Mouse (Mus musculus): Measurements from ENCODE around the gene Slc25a13. TPM values are rescaled to one million over a fixed set of nuclear protein-coding genes. Genes with fewer than 3 reads are reported as not detected.
A peak's percentile ranks its signal among the peaks of the same experiment; 100 is the strongest.

Slc25a13 gene
- polyA plus RNA-seq, 1 experiment from 2014 or later: 54.3 TPM

GRCm38 (mm10) chr6:6196527-6196926 lies 20.4 kb downstream of the Slc25a13 start:
- Histone ChIP-seq H3K27me3 (ENCODE audit: control insufficient read depth, insufficient read depth, low read length) (no peaks in the 10 kb centered on the region), H3K9ac (ENCODE audit: low read length) (no peak overlapping the region), H3K4me1 (ENCODE audit: control insufficient read depth, insufficient read depth, low read length) (peaks cover 5% of the 10 kb centered on the region), H3K36me3 (ENCODE audit: control insufficient read depth, insufficient read depth) (peaks cover 4% of the 10 kb centered on the region), H3K4me2 (ENCODE audit: low read depth, low read length) (no peak overlapping the region), H3K27ac (ENCODE audit: low read length) (no peak overlapping the region), H3K9me3 (replicated peaks; ENCODE audit: control insufficient read depth, low read length) (no peaks in the 10 kb centered on the region), H3K4me3 (ENCODE audit: low read length) (no peak overlapping the region)
- WGBS: 75% methylated on average over 4 of the region's 4 CpGs
- ATAC-seq (replicated peaks; ENCODE audit: extremely low read depth, insufficient read depth, low FRiP score): no peak

GRCm38 (mm10) chr6:6194831-6195230 lies 22.1 kb downstream of the Slc25a13 start:
- H3K4me3 ChIP-seq (ENCODE audit: low read length): no peak overlapping the region
- 79% methylated on average over 6 of the region's 6 CpGs for WGBS
- no peaks in the 10 kb centered on the region for H3K9me3 ChIP-seq (replicated peaks; ENCODE audit: control insufficient read depth, low read length)
- H3K27ac ChIP-seq (ENCODE audit: low read length): no peak overlapping the region
- H3K27me3 ChIP-seq (ENCODE audit: control insufficient read depth, insufficient read depth, low read length): no peaks in the 10 kb centered on the region
- peaks cover 5% of the 10 kb centered on the region for H3K4me1 ChIP-seq (ENCODE audit: control insufficient read depth, insufficient read depth, low read length)
- H3K4me2 ChIP-seq (ENCODE audit: low read depth, low read length): no peak overlapping the region
- no peaks in the 10 kb centered on the region for H3K36me3 ChIP-seq (ENCODE audit: control insufficient read depth, insufficient read depth)
- H3K9ac ChIP-seq (ENCODE audit: low read length): no peak overlapping the region
- no peak for ATAC-seq (replicated peaks; ENCODE audit: extremely low read depth, insufficient read depth, low FRiP score)

GRCm38 (mm10) chr6:6193906-6194305 lies 23.1 kb downstream of the Slc25a13 start:
- no peaks in the 10 kb centered on the region for H3K27me3 ChIP-seq (ENCODE audit: control insufficient read depth, insufficient read depth, low read length)
- H3K9ac ChIP-seq (ENCODE audit: low read length): no peak overlapping the region
- H3K4me1 ChIP-seq (ENCODE audit: control insufficient read depth, insufficient read depth, low read length): no peaks in the 10 kb centered on the region; the same call in 1 of the 2 replicates
- no peaks in the 10 kb centered on the region for H3K36me3 ChIP-seq (ENCODE audit: control insufficient read depth, insufficient read depth)
- 69% methylated on average over 13 of the region's 13 CpGs for WGBS
- no peak overlapping the region for H3K4me3 ChIP-seq (ENCODE audit: low read length)
- no peak overlapping the region for H3K4me2 ChIP-seq (ENCODE audit: low read depth, low read length)
- no peak for ATAC-seq (replicated peaks; ENCODE audit: extremely low read depth, insufficient read depth, low FRiP score)
- H3K9me3 ChIP-seq (replicated peaks; ENCODE audit: control insufficient read depth, low read length): no peaks in the 10 kb centered on the region
- no peak overlapping the region for H3K27ac ChIP-seq (ENCODE audit: low read length)

GRCm38 (mm10) chr6:6192413-6192812 lies 24.6 kb downstream of the Slc25a13 start:
- Histone ChIP-seq H3K9me3 (replicated peaks; ENCODE audit: control insufficient read depth, low read length) (no peaks in the 10 kb centered on the region), H3K4me2 (ENCODE audit: low read depth, low read length) (no peak overlapping the region), H3K36me3 (ENCODE audit: control insufficient read depth, insufficient read depth) (no peaks in the 10 kb centered on the region), H3K4me3 (ENCODE audit: low read length) (no peak overlapping the region), H3K4me1 (ENCODE audit: control insufficient read depth, insufficient read depth, low read length) (no peaks in the 10 kb centered on the region; the same call in 1 of the 2 replicates), H3K27ac (ENCODE audit: low read length) (no peak overlapping the region), H3K27me3 (ENCODE audit: control insufficient read depth, insufficient read depth, low read length) (no peaks in the 10 kb centered on the region), H3K9ac (ENCODE audit: low read length) (no peak overlapping the region)
- no peak for ATAC-seq (replicated peaks; ENCODE audit: extremely low read depth, insufficient read depth, low FRiP score)
- 75% methylated on average over 7 of the region's 7 CpGs for WGBS

GRCm38 (mm10) chr6:6191596-6192337 lies 25.2 kb downstream of the Slc25a13 start:
- ATAC-seq (replicated peaks; ENCODE audit: extremely low read depth, insufficient read depth, low FRiP score): no peak
- Histone ChIP-seq H3K9ac (ENCODE audit: low read length) (no peak overlapping the region), H3K27me3 (ENCODE audit: control insufficient read depth, insufficient read depth, low read length) (no peaks in the 10 kb centered on the region), H3K9me3 (replicated peaks; ENCODE audit: control insufficient read depth, low read length) (no peaks in the 10 kb centered on the region), H3K4me2 (ENCODE audit: low read depth, low read length) (no peak overlapping the region), H3K27ac (ENCODE audit: low read length) (no peak overlapping the region), H3K36me3 (ENCODE audit: control insufficient read depth, insufficient read depth) (no peaks in the 10 kb centered on the region), H3K4me3 (ENCODE audit: low read length) (no peak overlapping the region), H3K4me1 (ENCODE audit: control insufficient read depth, insufficient read depth, low read length) (no peaks in the 10 kb centered on the region; the same call in 1 of the 2 replicates)
- 85% methylated on average over 8 of the region's 8 CpGs for WGBS

- WGBS: 87% methylated on average over 6 of the region's 6 CpGs
- Histone ChIP-seq H3K4me2 (ENCODE audit: low read depth, low read length) (no peak overlapping the region), H3K27ac (ENCODE audit: low read length) (no peak overlapping the region), H3K9me3 (replicated peaks; ENCODE audit: control insufficient read depth, low read length) (no peaks in the 10 kb centered on the region), H3K4me3 (ENCODE audit: low read length) (no peak overlapping the region), H3K36me3 (ENCODE audit: control insufficient read depth, insufficient read depth) (no peaks in the 10 kb centered on the region), H3K27me3 (ENCODE audit: control insufficient read depth, insufficient read depth, low read length) (no peaks in the 10 kb centered on the region), H3K4me1 (ENCODE audit: control insufficient read depth, insufficient read depth, low read length) (peaks cover 4% of the 10 kb centered on the region), H3K9ac (ENCODE audit: low read length) (no peak overlapping the region)
- no peak for ATAC-seq (replicated peaks; ENCODE audit: extremely low read depth, insufficient read depth, low FRiP score)
Observed at GRCm38 (mm10) chr6:6188970-6189369, 28.0 kb downstream of the Slc25a13 start.

GRCm38 (mm10) chr6:6186468-6186867 lies 30.5 kb downstream of the Slc25a13 start:
- peaks cover 16% of the 10 kb centered on the region for H3K4me1 ChIP-seq (ENCODE audit: control insufficient read depth, insufficient read depth, low read length)
- peak overlapping the region; percentile 59 for H3K27ac ChIP-seq (ENCODE audit: low read length)
- H3K4me3 ChIP-seq (ENCODE audit: low read length): no peak overlapping the region
- no peaks in the 10 kb centered on the region for H3K9me3 ChIP-seq (replicated peaks; ENCODE audit: control insufficient read depth, low read length)
- no peak overlapping the region for H3K9ac ChIP-seq (ENCODE audit: low read length)
- no peaks in the 10 kb centered on the region for H3K36me3 ChIP-seq (ENCODE audit: control insufficient read depth, insufficient read depth)
- H3K27me3 ChIP-seq (ENCODE audit: control insufficient read depth, insufficient read depth, low read length): no peaks in the 10 kb centered on the region
- 76% methylated on average over 4 of the region's 4 CpGs for WGBS
- ATAC-seq (replicated peaks; ENCODE audit: extremely low read depth, insufficient read depth, low FRiP score): no peak
- peak overlapping the region; percentile 18; the same call in 1 of the 2 replicates for H3K4me2 ChIP-seq (ENCODE audit: low read depth, low read length)

- H3K4me2 ChIP-seq (ENCODE audit: low read depth, low read length): peak overlapping the region; percentile 43
- H3K4me3 ChIP-seq (ENCODE audit: low read length): no peak overlapping the region
- no peaks in the 10 kb centered on the region for H3K9me3 ChIP-seq (replicated peaks; ENCODE audit: control insufficient read depth, low read length)
- H3K4me1 ChIP-seq (ENCODE audit: control insufficient read depth, insufficient read depth, low read length): peaks cover 16% of the 10 kb centered on the region
- H3K36me3 ChIP-seq (ENCODE audit: control insufficient read depth, insufficient read depth): no peaks in the 10 kb centered on the region
- no peaks in the 10 kb centered on the region for H3K27me3 ChIP-seq (ENCODE audit: control insufficient read depth, insufficient read depth, low read length)
- WGBS: 35% methylated on average over 3 of the region's 3 CpGs
- ATAC-seq (replicated peaks; ENCODE audit: extremely low read depth, insufficient read depth, low FRiP score): peak; percentile 56
- peak overlapping the region; percentile 86 for H3K27ac ChIP-seq (ENCODE audit: low read length)
- H3K9ac ChIP-seq (ENCODE audit: low read length): no peak overlapping the region; the same call in 1 of the 2 replicates
Observed at GRCm38 (mm10) chr6:6185735-6186068, 31.3 kb downstream of the Slc25a13 start.

GRCm38 (mm10) chr6:6184921-6185734 lies 31.8 kb downstream of the Slc25a13 start:
- 18% methylated on average over 7 of the region's 7 CpGs for WGBS
- H3K4me1 ChIP-seq (ENCODE audit: control insufficient read depth, insufficient read depth, low read length): peaks cover 16% of the 10 kb centered on the region
- no peaks in the 10 kb centered on the region for H3K27me3 ChIP-seq (ENCODE audit: control insufficient read depth, insufficient read depth, low read length)
- H3K36me3 ChIP-seq (ENCODE audit: control insufficient read depth, insufficient read depth): no peaks in the 10 kb centered on the region
- peak overlapping the region; percentile 89 for H3K27ac ChIP-seq (ENCODE audit: low read length)
- peak; percentile 90 for ATAC-seq (replicated peaks; ENCODE audit: extremely low read depth, insufficient read depth, low FRiP score)
- no peaks in the 10 kb centered on the region for H3K9me3 ChIP-seq (replicated peaks; ENCODE audit: control insufficient read depth, low read length)
- peak overlapping the region; percentile 43 for H3K4me2 ChIP-seq (ENCODE audit: low read depth, low read length)
- H3K4me3 ChIP-seq (ENCODE audit: low read length): no peak overlapping the region
- H3K9ac ChIP-seq (ENCODE audit: low read length): no peak overlapping the region; the same call in 1 of the 2 replicates
